Mouse (Mus musculus) spleen, adult 12 weeks (tissue): ENCODE results near the gene Tefm.
A peak's percentile ranks its signal among the peaks of the same experiment; 100 is the strongest.

ENCODE experiments used
- DNase-seq: peaks from one replicate; pipeline ENCODE4 v3.0.0; 2022; ENCODE audit warnings: low spot score

Gene Tefm

GRCm38 (mm10) chr11:80090555-80091164, 51.3 kb downstream of the Tefm start:
- no peak for DNase-seq

- no peak for DNase-seq
Measured at GRCm38 (mm10) chr11:80089817-80090214, 52.2 kb downstream of the Tefm start.

- peak; percentile 85 for DNase-seq
Measured at GRCm38 (mm10) chr11:80088917-80089816, 52.8 kb downstream of the Tefm start, which contains the start of gene Atad5. Atad5 (plus strand) TSS chr11:80089400.

- peak; percentile 78 for DNase-seq
Measured at GRCm38 (mm10) chr11:80086844-80087243, 55.1 kb downstream of the Tefm start.
